Mouse (Mus musculus) Patski (cell line): ENCODE results near the gene Ncln. TPM values are rescaled to one million over a fixed set of nuclear protein-coding genes. Genes with fewer than 3 reads are reported as not detected.

ENCODE experiments used
- ATAC-seq: fragments of 100-300 bp; one replicate; pipeline ENCODE4 v1.8.0; 2021
- CTCF ChIA-PET: fragments of 350-600 bp; sonication (Branson Sonifier 250); formaldehyde crosslinking; loops from one replicate; lab custom pipeline; 2022; ENCODE audit warnings: inconsistent platforms; lab: Charles Lee
- POLR2A ChIA-PET: fragments of 350-600 bp; sonication (Branson Sonifier 250); formaldehyde crosslinking; loops from one replicate; lab custom pipeline; 2022; ENCODE audit warnings: antibody characterized with exemption, inconsistent platforms; lab: Charles Lee
- DNase-seq: peaks from one replicate; pipeline ENCODE4 v3.0.0-alpha.2; 2011; ENCODE audit warnings: low read depth, low spot score
- H3K27me3 ChIP-seq: fragments of 371-371 bp; one replicate; pipeline ENCODE4 v1.5.1; 2021
- CTCF ChIP-seq: fragments of 100-300 bp; IDR thresholded peaks from one replicate; pipeline ENCODE4 v1.5.1; 2021
- in situ Hi-C: fragments of 300-500 bp; cut with MboI; formaldehyde crosslinking; loops from 3 replicates; pipeline ENCODE4 v1.11.1; 2018; ENCODE audit warnings: low pct_unique_long_range_greater_than_20kb, mixed read lengths
- polyA plus RNA-seq: library from polyadenylated mRNA; unstranded; gene quantifications from one replicate; pipeline ENCODE4 v1.2.3, GENCODE M21; 2021

The Ncln gene
- polyA plus RNA-seq, 1 experiment from 2014 or later = 104 TPM

- in situ Hi-C loops = no loop called here
- ATAC-seq (peak; percentile 6), DNase-seq (no peak)
- no peaks in the 10 kb centered on the region for H3K27me3 ChIP-seq
- ChIA-PET POLR2A (no interaction called here), CTCF (interaction anchor here (0.9 to 2.2 kb wide), 5 partner anchors 13 to 92 kb away, joined by 3 to 8 read pairs (median 5); no protein-coding TSS in a partner anchor)
- no peak for TF ChIP-seq CTCF
These were observed 14.3 kb downstream of the Ncln start for GRCm38 (mm10) chr10:81481605-81482532.

- ChIA-PET POLR2A (no interaction called here), CTCF (no interaction called here)
- TF ChIP-seq CTCF = no peak
- H3K27me3 ChIP-seq = peaks cover 31% of the 10 kb centered on the region
- ATAC-seq (no peak), DNase-seq (no peak)
- in situ Hi-C loops = no loop called here
These were observed 21.7 kb downstream of the Ncln start for GRCm38 (mm10) chr10:81474461-81474860.

GRCm38 (mm10) chr10:81473003-81473451 is 23.2 kb downstream of the Ncln start:
- ChIA-PET CTCF (no interaction called here), POLR2A (no interaction called here)
- no peak for TF ChIP-seq CTCF
- H3K27me3 ChIP-seq = peaks cover 32% of the 10 kb centered on the region
- DNase-seq = no peak
- in situ Hi-C loops = no loop called here
- no peak for ATAC-seq

- ChIA-PET CTCF (no interaction called here), POLR2A (no interaction called here)
- in situ Hi-C loops = no loop called here
- DNase-seq = no peak
- H3K27me3 ChIP-seq = peaks cover 32% of the 10 kb centered on the region
- ATAC-seq = no peak
- TF ChIP-seq CTCF = no peak
These were observed 23.7 kb downstream of the Ncln start for GRCm38 (mm10) chr10:81472403-81473002.

GRCm38 (mm10) chr10:81470454-81470853 is 25.7 kb downstream of the Ncln start:
- POLR2A ChIA-PET = no interaction called here
- in situ Hi-C loops = no loop called here
- no peak for ATAC-seq

GRCm38 (mm10) chr10:81469253-81469652 is 26.9 kb downstream of the Ncln start:
- peaks cover 21% of the 10 kb centered on the region for H3K27me3 ChIP-seq
- ChIA-PET CTCF (interaction anchor here (2.7 kb wide), 1 partner anchor 13 kb away, joined by 8 read pairs; the partner anchor contains the start of gene Celf5), POLR2A (no interaction called here)
- in situ Hi-C loops = no loop called here
- no peak for ATAC-seq
- DNase-seq = no peak
- TF ChIP-seq CTCF = no peak

More at GRCm38 (mm10) chr10:81470454-81470853, 25.7 kb downstream of the Ncln start:
- TF ChIP-seq CTCF = no peak
- peaks cover 32% of the 10 kb centered on the region for H3K27me3 ChIP-seq
- DNase-seq = no peak
- CTCF ChIA-PET = interaction anchor here (2.7 kb wide), 1 partner anchor 12 kb away, joined by 8 read pairs; the partner anchor contains the start of gene Celf5

GRCm38 (mm10) chr10:81467670-81468235 is 28.4 kb downstream of the Ncln start:
- DNase-seq = no peak
- no peak for ATAC-seq
- H3K27me3 ChIP-seq = peaks cover 18% of the 10 kb centered on the region
- ChIA-PET POLR2A (no interaction called here), CTCF (interaction anchor here (2.7 kb wide), 1 partner anchor 15 kb away, joined by 8 read pairs; the partner anchor contains the start of gene Celf5)
- in situ Hi-C loops = no loop called here
- TF ChIP-seq CTCF = no peak

- no peak for DNase-seq
- in situ Hi-C loops = no loop called here
- POLR2A ChIA-PET = no interaction called here
- TF ChIP-seq CTCF = no peak
- peaks cover 23% of the 10 kb centered on the region for H3K27me3 ChIP-seq
- CTCF ChIA-PET = no interaction called here
- no peak for ATAC-seq
These were observed 29.3 kb downstream of the Ncln start for GRCm38 (mm10) chr10:81466881-81467280.

GRCm38 (mm10) chr10:81466066-81466465 is 30.1 kb downstream of the Ncln start:
- DNase-seq (no peak), ATAC-seq (no peak)
- H3K27me3 ChIP-seq = peaks cover 21% of the 10 kb centered on the region
- TF ChIP-seq CTCF = no peak
- in situ Hi-C loops = no loop called here
- CTCF ChIA-PET = interaction anchor here (1.4 kb wide), 1 partner anchor 14 kb away, joined by 3 read pairs; no protein-coding TSS in a partner anchor
- POLR2A ChIA-PET = no interaction called here

- ChIA-PET CTCF (interaction anchor here (1.4 kb wide), 1 partner anchor 13 kb away, joined by 3 read pairs; no protein-coding TSS in a partner anchor), POLR2A (interaction anchor here (0.7 kb wide), 1 partner anchor 41 kb away, joined by 6 read pairs; no protein-coding TSS in a partner anchor)
- no peak for TF ChIP-seq CTCF
- ATAC-seq = no peak
- DNase-seq = no peak
- in situ Hi-C loops = no loop called here
- peaks cover 21% of the 10 kb centered on the region for H3K27me3 ChIP-seq
These were observed 30.9 kb downstream of the Ncln start for GRCm38 (mm10) chr10:81465265-81465645.
